Comparison of ENCODE assay signal across 23 mouse cellular contexts in the genomic region with DNA sequence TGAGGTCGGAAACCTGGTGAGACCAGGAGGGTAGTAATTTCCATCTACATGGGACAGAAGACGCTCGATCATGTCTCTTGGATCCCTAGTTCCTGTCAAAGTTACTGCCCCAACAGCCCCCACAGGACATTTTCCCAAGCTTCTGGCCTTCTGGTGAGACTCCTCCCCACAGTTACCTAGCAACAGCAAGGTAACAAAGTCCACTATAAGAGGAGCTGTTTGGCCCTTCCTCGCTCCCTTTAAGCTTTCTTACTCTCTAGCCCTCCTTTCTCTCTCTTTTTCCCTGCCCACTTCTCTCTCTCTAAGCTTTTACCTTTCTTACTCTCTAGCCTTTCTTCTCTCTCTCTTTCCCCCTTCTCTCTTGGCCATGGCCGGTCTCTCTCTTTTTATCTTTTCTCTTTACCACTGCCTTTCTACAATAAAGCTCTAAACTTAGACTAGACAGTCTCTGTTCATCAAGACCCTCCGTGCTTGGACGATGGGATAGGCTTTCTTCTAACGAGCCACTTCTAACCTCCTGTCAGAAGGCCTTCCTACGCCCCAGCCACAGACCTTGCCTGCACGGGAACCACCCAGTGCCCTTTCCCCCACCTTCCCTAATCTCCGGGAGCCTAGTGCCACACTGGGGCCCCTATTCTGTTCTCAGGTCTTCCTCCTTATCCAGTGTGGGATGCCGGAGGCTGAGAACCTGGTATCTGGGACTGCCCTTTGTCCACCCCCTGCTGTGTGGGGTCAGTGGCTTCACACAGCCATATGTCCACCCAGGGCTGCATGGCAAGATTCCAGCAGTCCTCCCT. TPM values are rescaled to one million over a fixed set of nuclear protein-coding genes. Genes with fewer than 3 reads are reported as not detected.
"Had no signal": no experiment of that assay in that cellular context is flagged by ENCODE, and none has a peak within 500 bp of the region (broad histone marks: within the 10 kb centered on the region; RNA-seq: fewer than 3 reads in every experiment).

No protein-coding gene starts in this region.

- ATAC-seq: lung, postnatal 0 days; midbrain, embryonic 16.5 days had no signal

- H3K27ac ChIP-seq: kidney, embryonic 15.5 days; limb, embryonic 13.5 days; liver, embryonic 14.5 days; neural tube, embryonic 15.5 days; stomach, embryonic 15.5 days had no signal

- H3K4me2 ChIP-seq: kidney, embryonic 15.5 days; limb, embryonic 13.5 days; midbrain, embryonic 11.5 days; neural tube, embryonic 15.5 days; stomach, embryonic 15.5 days had no signal

- H3K27me3 ChIP-seq: kidney, embryonic 15.5 days; limb, embryonic 13.5 days; megakaryocyte, embryonic 14.5 days; neural tube, embryonic 15.5 days; stomach, embryonic 15.5 days had no signal

- H3K4me3 ChIP-seq: kidney, embryonic 15.5 days; limb, embryonic 13.5 days; megakaryocyte, embryonic 14.5 days; myocyte; neural tube, embryonic 15.5 days; stomach, embryonic 15.5 days had no signal

- H3K36me3 ChIP-seq: kidney, embryonic 15.5 days; limb, embryonic 13.5 days; neural tube, embryonic 15.5 days; stomach, embryonic 15.5 days had no signal

- H3K9ac ChIP-seq: kidney, embryonic 15.5 days; limb, embryonic 13.5 days; liver, embryonic 14.5 days; neural tube, embryonic 15.5 days; stomach, embryonic 15.5 days had no signal

- H3K9me3 ChIP-seq: megakaryocyte, embryonic 14.5 days; stomach, embryonic 15.5 days had no signal

- DNase-seq: kidney, adult 2 months; kidney, postnatal 14 days; left cerebral cortex, postnatal 4 days; right cerebral cortex, adult 18-20 months; thymus, postnatal 4 days had no signal

- H3K4me1 ChIP-seq: kidney, embryonic 15.5 days; limb, embryonic 13.5 days; megakaryocyte, embryonic 14.5 days; neural tube, embryonic 15.5 days; stomach, embryonic 15.5 days had no signal

RNA-seq across cellular contexts. Expression of a gene that starts 55.3 kb away (rescaled TPM):
- total RNA-seq: layer of hippocampus, adult 8-10 months; layer of hippocampus, postnatal 14 days; left cerebral cortex, adult 18-20 months; left cerebral cortex, postnatal 10 days; left cerebral cortex, postnatal 4 days had no signal
- polyA plus RNA-seq: large intestine, adult 2 months; liver, adult 2 months; midbrain, embryonic 11.5 days; midbrain, embryonic 16.5 days; myocyte; neural tube, embryonic 11.5 days; neural tube, embryonic 15.5 days; spleen, adult 2 months had no signal
